Mouse (Mus musculus) left cerebral cortex, adult 2 months (tissue): ENCODE data around the gene Orc6. TPM values are rescaled to one million over a fixed set of nuclear protein-coding genes. Genes with fewer than 3 reads are reported as not detected.

Experiments used
- DNase-seq, 2 experiments: peaks; one replicate each; pipeline ENCODE4 v3.0.0; 2021 to 2022; ENCODE audit warnings: low spot score in 2 of 2, mixed read lengths in 1 of 2; ENCODE audit errors: extremely low spot score in 1 of 2
- H3K27ac ChIP-seq: fragments of 200-600 bp; 2 replicates; pipeline ENCODE4 v1.8.1; 2022
- H3K4me3 ChIP-seq: fragments of 200-600 bp; 2 replicates; pipeline ENCODE4 v1.8.1; 2022
- CTCF ChIP-seq: fragments of 200-600 bp; IDR thresholded peaks from 2 replicates; pipeline ENCODE4 v1.8.1; 2022; ENCODE audit warnings: antibody characterized with exemption, mild to moderate bottlenecking, moderate library complexity
- intact Hi-C: fragments of 180-260 bp; cut with DNase I; formaldehyde crosslinking; loops from one replicate; pipeline ENCODE4 v1.15.1; 2025
- total RNA-seq, 2 experiments: library from RNA; stranded (reverse); gene quantifications; 2 replicates each; pipeline ENCODE4 v1.2.3; 2021

Gene Orc6
- total RNA-seq, 2 experiments from 2014 or later = 26.8 to 30.0 TPM

GRCm38 (mm10) chr8:85327036-85327435, 27.6 kb downstream of the Orc6 start:
- intact Hi-C loops = no loop called here
- no peak for DNase-seq
- Histone ChIP-seq H3K27ac (no peak overlapping the region), H3K4me3 (no peak overlapping the region)
- no peak for TF ChIP-seq CTCF

GRCm38 (mm10) chr8:85329506-85329905, 30.1 kb downstream of the Orc6 start:
- TF ChIP-seq CTCF = no peak
- no peak overlapping the region for H3K4me3 ChIP-seq
- DNase-seq = no peak
- H3K27ac ChIP-seq = no peak overlapping the region
- intact Hi-C loops = no loop called here

- H3K4me3 ChIP-seq = no peak overlapping the region
- DNase-seq = no peak
- intact Hi-C loops = loop anchor here (5.0 kb wide), 1 partner anchor 57 kb away; no protein-coding TSS in a partner anchor
These were observed 35.7 kb downstream of the Orc6 start for GRCm38 (mm10) chr8:85335105-85335504.

GRCm38 (mm10) chr8:85336211-85336933, 36.9 kb downstream of the Orc6 start:
- intact Hi-C loops = loop anchor here (5.0 kb wide), 1 partner anchor 56 kb away; no protein-coding TSS in a partner anchor
- DNase-seq = no peak
- no peak for TF ChIP-seq CTCF
- Histone ChIP-seq H3K27ac (no peak overlapping the region), H3K4me3 (no peak overlapping the region)

More at GRCm38 (mm10) chr8:85335105-85335504, 35.7 kb downstream of the Orc6 start:
- no peak for TF ChIP-seq CTCF
- no peak overlapping the region for H3K27ac ChIP-seq

- DNase-seq = no peak
- Histone ChIP-seq H3K4me3 (no peak overlapping the region), H3K27ac (no peak overlapping the region)
- intact Hi-C loops = loop anchor here (5.0 kb wide), 1 partner anchor 55 kb away; no protein-coding TSS in a partner anchor
- TF ChIP-seq CTCF = no peak
These were observed 38.2 kb downstream of the Orc6 start for GRCm38 (mm10) chr8:85337681-85338080.

- intact Hi-C loops = loop anchor here (5.0 kb wide), 1 partner anchor 52 kb away; no protein-coding TSS in a partner anchor
These were observed 40.6 kb downstream of the Orc6 start for GRCm38 (mm10) chr8:85339871-85340573.

GRCm38 (mm10) chr8:85353287-85353686, 53.9 kb downstream of the Orc6 start:
- no peak for TF ChIP-seq CTCF
- no peak overlapping the region for H3K4me3 ChIP-seq
- H3K27ac ChIP-seq = no peak overlapping the region
- intact Hi-C loops = no loop called here
- no peak for DNase-seq

More at GRCm38 (mm10) chr8:85339871-85340573, 40.6 kb downstream of the Orc6 start:
- no peak overlapping the region for H3K27ac ChIP-seq
- no peak overlapping the region for H3K4me3 ChIP-seq
- TF ChIP-seq CTCF = no peak
- no peak for DNase-seq

Other genes with a start within 250 kb of the Orc6 start
- 10 to 100 TPM; 21.5 to 25.5 TPM for gene Fbxw9, start 239.6 kb upstream of the Orc6 start, total RNA-seq
- not detected for gene Gm5741, start 231.7 kb upstream of the Orc6 start, total RNA-seq
- gene Dhps, start 227.9 kb upstream of the Orc6 start, total RNA-seq = 10 to 100 TPM; 66.1 to 68.7 TPM
- gene Wdr83os, start 218.9 kb upstream of the Orc6 start, total RNA-seq = 10 to 100 TPM; 55.6 to 55.7 TPM
- 10 to 100 TPM; 25.5 to 27.8 TPM for gene Wdr83, start 218.3 kb upstream of the Orc6 start, total RNA-seq
- gene Man2b1, start 216.4 kb upstream of the Orc6 start, total RNA-seq = 10 to 100 TPM; 34.7 to 35.9 TPM
- 1 to 10 TPM; 7.0 to 7.9 TPM for gene Zfp791, start 176.5 kb upstream of the Orc6 start, total RNA-seq
- gene Cks1brt, start 147.7 kb upstream of the Orc6 start, total RNA-seq = not detected
- gene Olfr371, start 73.6 kb upstream of the Orc6 start, total RNA-seq = not detected
- 100 to 1,000 TPM; 116 to 130 TPM for gene Vps35, start 170 bp downstream of the Orc6 start, total RNA-seq
- gene Mylk3, start 86.7 kb downstream of the Orc6 start, total RNA-seq = 1 to 10 TPM; 3.6 to 5.2 TPM
- 10 to 100 TPM in 1 of 2 experiments, 1 to 10 TPM in 1; 9.0 to 13.2 TPM for gene 4921524J17Rik, start 133.2 kb downstream of the Orc6 start, total RNA-seq
- gene Gpt2, start 192.9 kb downstream of the Orc6 start, total RNA-seq = 10 to 100 TPM; 62.7 to 70.0 TPM